Mouse (Mus musculus) adrenal gland, postnatal 25 days (tissue): ENCODE measurements around the gene Pard3. TPM values are rescaled to one million over a fixed set of nuclear protein-coding genes. Genes with fewer than 3 reads are reported as not detected.
A peak's percentile ranks its signal among the peaks of the same experiment; 100 is the strongest.

ENCODE experiments used
- DNase-seq: peaks from one replicate; pipeline ENCODE4 v3.0.0; 2021; ENCODE audit warnings: mixed read lengths
- total RNA-seq: library from RNA; stranded (reverse); gene quantifications from 2 replicates; pipeline ENCODE4 v1.2.3, GENCODE M21; 2021

The Pard3 gene
- total RNA-seq, 1 experiment from 2014 or later: 48.5 TPM

GRCm38 (mm10) chr8:127243841-127244240, 180.1 kb downstream of the Pard3 start:
- DNase-seq: peak; percentile 30

GRCm38 (mm10) chr8:127250746-127251145, 187.1 kb downstream of the Pard3 start:
- DNase-seq: no peak

DNA sequence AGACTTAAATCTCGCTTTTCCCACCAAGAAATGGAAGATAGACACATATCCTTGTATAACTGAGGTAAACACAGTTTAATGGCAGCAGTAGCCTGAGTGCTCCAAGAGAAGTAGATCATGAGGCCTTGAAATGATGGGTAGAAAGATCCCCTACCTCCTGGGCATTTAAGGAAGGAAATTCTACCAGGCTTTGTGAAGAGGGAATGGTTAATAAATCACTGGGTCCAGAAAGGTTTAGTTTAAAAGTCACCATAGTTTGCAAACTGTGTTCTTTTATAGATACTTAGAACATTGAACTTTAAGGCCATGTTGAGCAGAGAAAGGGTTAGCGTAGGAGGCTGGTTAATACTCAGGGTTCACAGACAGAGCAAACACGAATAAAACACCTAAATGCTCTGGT, 187.8 kb downstream of the Pard3 start:
- no peak for DNase-seq

DNA sequence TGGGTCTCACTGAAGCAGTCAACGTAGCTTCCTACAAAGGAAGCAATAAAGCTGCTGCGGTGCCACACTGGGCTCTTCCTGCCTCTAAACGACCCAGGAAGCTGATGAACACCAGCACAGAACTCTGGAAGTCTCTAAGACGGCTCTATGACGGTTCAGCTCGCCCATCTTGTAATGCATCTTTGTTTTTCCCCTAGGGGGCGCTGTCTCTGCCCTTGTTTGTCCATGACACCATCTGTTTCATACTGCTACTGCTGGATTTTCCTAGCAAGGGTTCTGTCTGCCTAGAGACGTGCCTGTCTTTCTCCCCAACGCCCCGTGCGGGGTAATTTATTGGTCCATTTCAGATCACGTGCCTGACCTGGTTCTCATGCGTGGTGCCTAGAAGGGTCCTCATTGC, 188.3 kb downstream of the Pard3 start:
- DNase-seq: no peak

DNA sequence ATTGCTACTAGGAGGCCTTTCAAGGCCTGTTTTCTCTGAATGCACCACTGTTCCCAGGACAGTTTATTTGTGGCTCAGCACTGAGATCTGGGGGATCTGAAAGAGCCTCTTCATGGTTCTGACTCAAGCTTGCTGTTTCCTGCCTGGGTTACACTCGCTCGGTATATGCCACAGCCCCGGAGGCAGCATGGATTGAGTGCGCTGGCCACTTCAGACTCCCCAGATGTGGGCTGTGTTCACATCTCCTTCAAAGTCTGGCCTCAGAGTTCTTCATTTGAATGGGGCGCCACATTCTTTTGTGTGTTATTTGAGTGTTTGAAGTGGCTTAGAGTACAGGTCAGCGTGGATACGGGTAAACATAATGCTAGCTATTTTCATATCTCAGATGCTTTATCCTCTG, 190.9 kb downstream of the Pard3 start:
- no peak for DNase-seq

DNA sequence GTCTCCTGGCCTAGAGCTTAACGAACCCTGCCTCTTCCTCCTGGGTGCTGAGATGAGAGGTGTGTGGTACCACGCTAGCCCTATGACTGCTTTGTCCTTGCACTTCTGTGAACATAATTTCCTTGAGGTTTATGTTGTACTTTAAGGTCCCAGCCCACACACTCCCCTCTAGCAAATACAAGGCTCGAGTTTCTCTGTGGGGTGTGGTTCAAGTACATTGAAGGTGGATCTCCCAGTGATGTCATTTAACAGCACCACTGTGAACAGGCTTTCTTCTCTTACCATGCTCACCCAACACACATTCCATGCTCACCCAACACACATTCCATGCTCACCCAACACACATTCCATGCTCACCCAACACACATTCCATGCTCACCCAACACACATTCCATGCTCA, 193.4 kb downstream of the Pard3 start:
- DNase-seq: no peak

GRCm38 (mm10) chr8:127261051-127261450, 197.4 kb downstream of the Pard3 start:
- DNase-seq: no peak

DNA sequence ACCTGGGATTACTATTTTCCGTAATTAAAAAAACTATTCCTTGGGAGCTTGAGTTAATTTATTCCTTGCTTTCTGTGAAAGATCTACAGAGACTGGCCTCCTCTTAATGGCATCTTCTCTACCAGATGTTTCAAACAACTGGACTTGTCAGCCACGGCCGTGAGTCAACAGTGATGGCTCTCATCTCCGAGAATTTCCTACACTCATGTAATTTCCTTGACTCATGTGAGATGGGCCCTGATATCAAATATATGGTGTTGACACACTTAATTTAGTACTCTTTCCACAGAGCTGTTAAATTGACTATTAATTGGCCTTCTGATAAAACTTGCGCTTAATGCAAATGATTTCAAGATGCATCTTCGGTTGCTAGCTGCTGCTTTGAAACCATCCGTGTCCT, 198.3 kb downstream of the Pard3 start:
- no peak for DNase-seq

GRCm38 (mm10) chr8:127262436-127262835, 198.7 kb downstream of the Pard3 start:
- no peak for DNase-seq

GRCm38 (mm10) chr8:127262926-127263325, 199.2 kb downstream of the Pard3 start:
- DNase-seq: no peak

- DNase-seq: no peak
Measured at GRCm38 (mm10) chr8:127263457-127263856, 199.8 kb downstream of the Pard3 start.

DNA sequence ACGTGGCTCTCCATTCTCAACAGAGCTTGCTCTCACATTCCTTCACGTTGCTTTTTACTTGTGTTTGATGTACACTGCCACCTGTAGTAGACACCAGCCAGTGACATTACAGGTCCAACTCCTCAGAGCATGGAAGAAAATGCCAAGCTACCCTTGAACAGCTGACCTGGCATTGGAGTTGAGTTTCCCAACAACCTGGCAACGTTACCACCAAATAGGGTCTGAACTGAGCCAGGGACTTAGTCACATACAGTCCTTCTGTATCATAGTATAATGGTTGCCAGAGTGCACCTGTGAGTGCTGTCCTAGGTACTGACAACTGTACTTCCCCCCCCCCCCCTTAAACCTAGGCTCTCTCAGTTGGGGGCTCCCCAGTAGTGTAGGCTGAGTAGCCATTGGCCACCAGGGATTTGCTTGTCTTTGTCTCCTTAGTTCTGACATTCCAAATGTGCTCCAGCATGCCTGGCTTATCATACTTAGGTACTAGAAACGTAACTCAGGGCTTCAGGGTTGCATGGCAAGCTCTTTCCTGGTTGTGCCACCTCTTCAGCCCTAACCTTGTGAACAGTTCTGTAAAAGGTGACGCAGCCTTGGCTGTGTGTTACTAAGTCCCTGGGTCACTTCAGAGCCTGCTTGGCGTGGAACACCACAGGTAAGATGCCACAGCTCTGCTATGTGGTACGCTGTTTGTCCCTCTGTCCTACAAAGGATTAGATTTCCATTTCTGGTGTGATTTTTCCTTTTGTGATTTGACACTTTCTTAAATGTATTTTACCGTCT, 201.2 kb downstream of the Pard3 start:
- peak; percentile 8 for DNase-seq

DNA sequence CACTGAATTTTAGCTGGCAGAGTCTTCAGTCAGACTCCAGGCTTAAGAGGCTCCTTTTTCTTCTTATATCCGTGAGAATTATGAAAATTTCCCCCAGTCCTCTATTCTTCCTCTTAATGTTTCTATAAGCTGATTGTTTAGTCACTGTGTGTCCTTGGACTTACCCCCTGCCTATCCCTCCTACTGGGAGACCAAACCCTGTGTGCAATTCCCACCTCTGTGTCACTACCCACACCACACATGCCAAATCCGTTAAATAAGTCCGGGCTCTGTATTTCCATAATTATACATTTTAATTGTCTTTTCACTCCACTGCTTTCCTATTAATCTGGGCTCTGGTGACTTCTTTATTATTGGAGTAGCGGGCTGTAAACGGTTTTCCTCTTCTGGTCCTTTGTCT, 203.1 kb downstream of the Pard3 start:
- no peak for DNase-seq

GRCm38 (mm10) chr8:127268239-127269024, 204.7 kb downstream of the Pard3 start:
- DNase-seq: no peak

GRCm38 (mm10) chr8:127269082-127269747, 205.5 kb downstream of the Pard3 start:
- DNase-seq: no peak

GRCm38 (mm10) chr8:127271186-127271585, 207.5 kb downstream of the Pard3 start:
- no peak for DNase-seq

DNA sequence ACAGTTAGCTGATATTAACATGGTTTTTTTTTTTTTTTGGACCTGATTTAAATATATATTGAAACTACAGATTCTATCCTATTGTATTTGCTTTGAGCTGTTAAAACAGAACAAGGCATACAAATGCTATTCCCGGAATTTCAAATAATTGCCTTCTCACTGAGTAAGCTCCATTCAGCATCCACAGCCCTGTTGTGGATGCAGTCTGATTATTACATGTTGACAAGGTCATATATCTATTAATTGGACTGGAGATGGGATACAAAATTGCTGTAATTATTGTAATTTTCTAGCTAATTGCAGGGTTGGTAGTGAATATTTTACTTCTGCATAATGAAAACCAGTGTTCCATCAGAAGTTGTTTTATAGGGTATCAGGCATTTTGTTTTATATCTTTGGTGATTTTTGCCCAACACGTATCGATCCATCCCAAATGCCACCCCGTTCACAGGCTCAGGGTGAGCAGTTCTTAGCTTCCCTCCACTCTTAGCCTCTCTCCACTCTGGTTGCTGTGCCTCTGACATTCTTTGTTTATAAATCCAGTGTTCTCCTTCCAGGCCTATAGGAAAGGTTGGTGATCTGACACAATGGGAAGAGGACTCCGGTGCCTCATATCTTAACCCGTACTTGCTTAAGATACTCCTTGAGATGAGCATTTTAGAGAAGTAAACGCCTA, 216.7 kb downstream of the Pard3 start:
- no peak for DNase-seq

DNA sequence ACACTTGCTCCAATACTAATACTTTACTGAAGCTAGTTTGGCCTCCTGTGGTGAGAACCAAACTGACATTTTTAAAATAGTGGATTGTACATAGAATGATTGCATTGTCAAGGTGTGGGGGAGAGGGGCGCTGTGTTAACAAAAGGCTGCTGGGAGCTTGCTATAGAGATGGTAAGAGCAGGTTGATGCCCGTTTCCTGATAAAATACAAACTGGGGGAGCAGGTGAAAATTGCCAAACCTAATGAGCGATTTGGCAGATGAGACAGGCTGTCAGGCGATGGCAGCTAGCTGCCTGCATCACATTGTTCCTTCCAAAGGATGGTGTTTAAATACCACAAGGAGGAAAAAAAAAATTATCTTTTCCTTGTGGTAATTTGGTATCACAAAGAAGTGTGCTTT, 217.3 kb downstream of the Pard3 start:
- no peak for DNase-seq

DNA sequence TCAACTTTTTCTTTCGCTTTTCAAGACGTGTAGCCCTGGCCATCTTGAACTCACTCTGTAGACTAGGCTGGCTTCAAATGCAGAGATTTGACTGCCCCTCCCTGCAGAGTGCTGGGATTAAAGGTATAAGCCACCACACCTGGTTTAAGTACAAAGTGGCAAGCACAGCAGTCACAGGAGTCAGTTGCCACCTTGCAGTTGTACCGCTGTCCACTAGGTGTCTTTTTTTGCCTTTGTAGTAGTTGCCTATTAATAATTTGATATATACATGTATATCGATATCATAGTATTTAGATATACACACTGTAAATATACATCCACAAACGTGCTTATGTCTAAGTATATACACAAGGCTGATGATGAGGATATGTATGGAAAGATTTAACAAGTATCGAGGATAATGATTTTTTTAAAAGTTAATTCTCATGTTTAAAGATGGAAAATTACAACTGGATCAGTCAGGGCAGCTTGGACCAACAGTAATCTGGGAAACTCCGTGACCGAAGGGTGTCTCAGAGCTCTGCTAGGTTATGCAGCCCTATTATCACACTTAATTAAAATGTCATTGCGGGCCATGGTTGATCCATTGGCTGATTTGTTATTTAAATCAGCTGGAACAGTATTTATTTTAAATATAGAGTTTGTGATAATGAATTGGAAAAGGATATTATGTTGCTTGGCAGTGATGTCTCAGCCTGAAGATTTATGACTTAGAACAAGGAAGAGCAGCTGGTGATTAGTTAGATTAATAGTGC, 220.9 kb downstream of the Pard3 start:
- no peak for DNase-seq

- DNase-seq: no peak
Measured at GRCm38 (mm10) chr8:127287816-127288215, 224.1 kb downstream of the Pard3 start.

GRCm38 (mm10) chr8:127292307-127292706, 228.6 kb downstream of the Pard3 start:
- DNase-seq: no peak
